Mouse (Mus musculus) brain, adult 2 months (tissue): ENCODE results near the gene Lif.
A peak's percentile ranks its signal among the peaks of the same experiment; 100 is the strongest.

Experiments used
- DNase-seq: peaks from one replicate; pipeline ENCODE4 v3.0.0; 2011; ENCODE audit warnings: low read depth, low spot score

Gene Lif

GRCm38 (mm10) chr11:4262847-4263246 lies 5.5 kb downstream of the Lif start:
- no peak for DNase-seq

DNA sequence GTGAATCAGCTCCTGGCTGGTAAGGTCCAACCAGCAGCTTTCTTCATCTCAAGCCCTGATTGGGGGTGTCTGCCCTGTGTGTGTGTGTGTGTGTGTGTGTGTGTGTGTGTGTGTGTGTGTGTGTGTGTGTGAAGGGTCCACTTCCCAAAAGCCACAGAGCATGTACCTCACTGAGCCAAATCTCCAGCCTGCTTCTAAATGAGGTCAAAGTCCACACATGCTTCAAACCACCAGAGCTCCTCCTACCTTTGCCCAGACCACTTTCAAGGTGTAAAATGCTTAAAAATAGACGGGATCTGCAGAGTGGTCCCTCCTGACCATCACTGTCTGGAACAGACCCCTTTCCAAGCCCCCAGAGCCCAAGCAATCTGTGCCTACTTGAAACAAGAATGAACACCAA lies 5.9 kb downstream of the Lif start:
- no peak for DNase-seq

- DNase-seq: no peak
Observed at GRCm38 (mm10) chr11:4264066-4264465, 6.7 kb downstream of the Lif start.

DNA sequence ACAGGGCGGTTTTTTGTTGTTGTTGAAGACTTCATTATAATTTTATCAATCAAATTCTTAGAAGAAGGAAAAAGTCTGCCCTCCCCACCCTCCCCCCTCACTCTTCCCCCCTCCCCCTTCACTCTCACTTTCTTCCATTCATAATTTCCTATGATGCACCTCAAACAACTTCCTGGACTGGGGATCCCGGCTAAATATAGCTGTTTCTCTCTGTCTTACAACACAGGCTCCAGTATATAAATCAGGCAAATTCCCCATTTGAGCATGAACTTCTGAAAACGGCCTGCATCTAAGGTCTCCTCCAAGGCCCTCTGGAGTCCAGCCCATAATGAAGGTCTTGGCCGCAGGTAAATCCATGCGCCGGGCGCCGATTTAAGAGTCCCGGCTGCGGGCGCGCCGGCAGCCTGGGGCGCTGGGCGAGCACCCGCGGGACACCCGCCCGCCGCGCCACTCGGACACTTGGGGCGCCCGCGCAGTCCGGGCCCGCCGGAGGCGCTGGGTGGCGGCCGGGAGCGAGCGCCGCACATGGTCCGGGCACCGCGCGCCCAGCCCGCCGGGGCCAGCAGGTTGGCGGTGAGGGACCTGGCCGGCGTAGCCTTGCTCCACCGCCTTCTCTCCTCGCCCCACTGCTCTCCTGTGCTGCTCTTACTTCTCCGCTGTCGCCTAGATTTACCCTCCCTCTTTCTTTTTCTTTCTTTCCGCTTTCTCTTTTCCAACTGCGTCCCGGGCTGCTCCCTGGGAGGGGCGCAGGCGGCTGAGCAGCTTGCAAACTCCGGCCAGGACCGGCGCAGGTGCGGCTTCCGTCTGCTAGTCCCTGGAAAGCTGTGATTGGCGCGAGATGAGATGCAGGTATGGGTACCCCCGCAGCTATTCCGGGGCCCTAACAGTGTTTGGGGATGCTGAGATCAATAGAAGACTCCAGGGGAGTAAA lies 9.2 kb downstream of the Lif start:
- peak; percentile 16 for DNase-seq

DNA sequence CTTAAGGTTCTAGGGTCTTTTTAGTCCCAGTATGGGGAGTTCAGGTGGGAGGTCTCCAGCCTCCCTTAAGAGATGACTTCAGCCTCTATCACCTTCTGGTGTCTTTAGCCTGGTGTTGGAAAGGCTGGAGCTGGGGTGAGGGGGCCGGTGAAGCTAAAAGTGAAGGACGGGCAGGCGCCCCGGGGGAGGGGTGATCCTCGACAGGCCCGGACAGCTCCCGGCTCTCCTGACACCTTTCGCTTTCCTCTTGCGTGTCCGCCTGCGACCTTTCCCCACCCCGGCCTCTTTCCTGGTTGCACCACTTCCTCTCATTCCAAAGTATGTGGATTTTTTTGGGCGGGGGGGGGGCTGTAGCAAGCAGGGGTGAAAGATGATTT lies 9.8 kb downstream of the Lif start:
- no peak for DNase-seq

- DNase-seq: no peak
Observed at GRCm38 (mm10) chr11:4268500-4268899, 11.1 kb downstream of the Lif start.

DNA sequence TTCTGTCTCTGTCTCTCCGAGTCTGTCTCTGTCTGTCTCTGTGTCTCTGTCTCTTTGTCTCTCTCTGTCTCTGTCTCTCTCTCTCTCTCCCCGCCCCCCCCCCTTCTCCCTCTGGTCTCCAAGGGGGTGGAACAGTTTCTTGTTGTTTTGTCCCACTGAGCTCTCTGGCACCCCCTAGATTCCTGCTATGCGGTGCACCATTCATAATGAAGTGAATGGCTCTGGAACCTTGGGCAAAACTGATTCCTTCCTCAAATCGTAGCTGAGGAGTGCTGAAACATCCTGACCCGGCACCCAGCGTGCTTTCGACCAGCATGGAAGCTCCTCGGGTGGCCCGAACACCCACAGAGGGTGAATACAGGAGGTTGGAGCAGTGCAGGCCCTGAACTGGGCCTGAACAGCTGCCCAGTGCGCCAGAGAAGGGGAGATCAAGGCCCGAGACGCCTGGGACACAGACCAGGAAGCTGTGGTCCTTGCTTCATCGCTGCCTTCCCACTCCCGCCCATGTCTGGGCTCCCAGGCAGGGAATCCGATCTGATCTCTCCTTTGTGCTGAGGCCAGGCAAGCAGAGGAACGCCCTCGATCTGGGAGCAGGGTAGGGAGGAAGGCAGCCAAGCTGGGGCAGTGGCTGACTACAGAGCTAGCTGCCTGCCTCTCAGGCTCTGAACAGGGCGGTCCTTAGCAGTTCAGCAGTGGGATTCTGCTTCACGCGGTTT lies 13.5 kb downstream of the Lif start:
- no peak for DNase-seq

DNA sequence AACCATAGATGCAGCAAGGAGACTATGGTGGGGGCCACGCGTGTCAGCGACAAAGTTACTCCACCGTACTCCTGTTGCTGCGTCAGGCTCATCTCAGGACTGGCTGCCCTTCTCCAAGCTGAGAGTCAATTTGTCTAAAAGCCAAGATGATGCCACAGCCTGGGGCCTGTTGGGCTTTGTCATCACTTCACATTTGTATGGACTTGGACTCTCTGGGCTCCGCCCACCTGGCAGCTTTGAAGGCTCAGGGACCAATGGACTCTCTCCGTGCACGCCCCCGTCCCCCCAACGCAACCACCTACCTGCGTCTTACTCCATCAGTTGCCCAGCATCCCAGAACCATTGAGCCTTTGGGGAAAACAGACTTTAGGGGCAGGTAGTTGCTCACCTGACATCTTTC lies 14.2 kb downstream of the Lif start:
- no peak for DNase-seq

- no peak for DNase-seq
Observed at GRCm38 (mm10) chr11:4276411-4276861, 19.1 kb downstream of the Lif start.

DNA sequence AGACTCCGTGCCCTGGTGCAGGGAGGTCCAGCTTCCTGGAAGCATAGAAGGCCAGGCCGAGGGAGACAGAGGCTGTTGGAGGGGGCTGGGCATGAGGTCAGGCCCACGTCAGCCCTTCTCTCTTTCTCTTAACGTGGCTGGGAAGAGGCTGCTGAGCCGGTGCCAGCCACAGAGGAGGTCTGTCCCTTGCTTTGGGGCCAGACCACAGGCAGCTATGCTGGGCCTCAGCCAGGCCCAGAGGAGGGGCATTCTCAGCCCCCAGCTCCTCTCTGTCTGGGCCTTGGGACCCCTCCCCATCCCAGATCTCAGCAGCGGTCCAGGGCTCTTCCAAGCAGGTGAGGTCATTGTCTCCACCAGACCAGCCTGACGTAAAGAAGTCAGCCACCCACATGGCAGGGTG lies 22.6 kb downstream of the Lif start:
- DNase-seq: no peak

GRCm38 (mm10) chr11:4281852-4282251 lies 24.5 kb downstream of the Lif start:
- no peak for DNase-seq

DNA sequence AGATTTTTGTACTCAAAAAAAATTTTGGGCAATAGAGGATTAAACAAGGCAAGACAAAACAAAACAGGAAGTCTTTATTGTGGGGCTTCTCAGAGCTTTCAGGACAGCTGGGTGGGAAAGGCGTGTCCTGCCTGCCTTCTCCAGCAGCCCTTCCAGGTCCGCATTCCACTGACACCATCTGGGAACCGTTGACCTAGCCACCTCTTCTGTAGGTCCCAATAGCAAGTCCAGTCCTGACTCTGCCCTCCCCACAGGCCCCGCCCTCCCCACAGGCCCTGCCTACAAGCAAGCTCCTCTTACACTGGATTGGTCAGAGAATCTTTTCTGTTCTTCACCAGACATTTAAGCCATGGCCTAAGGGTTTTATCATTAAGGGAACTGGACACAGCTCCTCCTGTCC lies 26.3 kb downstream of the Lif start:
- no peak for DNase-seq

- no peak for DNase-seq
Observed at GRCm38 (mm10) chr11:4289280-4289679, 31.9 kb downstream of the Lif start.

GRCm38 (mm10) chr11:4291639-4292038 lies 34.3 kb downstream of the Lif start:
- peak; percentile 35 for DNase-seq

DNA sequence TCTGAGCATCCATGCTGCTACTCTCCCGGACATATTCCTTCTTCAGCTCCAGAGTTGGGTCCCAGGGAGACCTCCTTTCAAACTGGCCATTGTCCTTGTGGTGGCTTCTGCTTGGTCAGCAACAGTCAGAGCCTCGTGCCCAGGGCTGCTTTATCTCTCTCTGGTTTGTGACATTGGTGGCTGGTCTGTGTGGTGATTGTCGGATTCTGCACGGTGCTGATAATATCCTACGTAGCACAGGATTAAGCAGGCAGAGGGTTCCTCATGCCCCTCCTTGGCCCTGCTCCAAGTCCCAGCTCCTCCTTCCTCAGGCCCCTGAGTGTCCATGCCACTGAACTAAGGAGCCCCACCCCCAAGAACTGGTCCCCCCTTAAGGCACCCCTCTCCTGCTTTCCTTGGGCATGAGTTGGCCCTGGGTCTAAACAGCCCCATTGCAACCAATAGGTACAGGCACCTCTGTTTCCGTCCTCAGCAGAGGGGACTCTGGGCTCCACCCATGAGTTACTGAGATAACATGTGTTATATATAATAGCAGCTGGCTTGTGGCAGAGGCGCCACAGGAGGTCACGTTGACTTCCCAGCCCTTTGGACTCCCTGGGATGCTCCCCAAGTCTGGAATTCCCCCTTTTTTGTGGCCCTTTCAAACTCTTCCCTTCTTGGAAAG lies 35.0 kb downstream of the Lif start:
- no peak for DNase-seq

GRCm38 (mm10) chr11:4292888-4293247 lies 35.5 kb downstream of the Lif start:
- no peak for DNase-seq

GRCm38 (mm10) chr11:4293481-4293880 lies 36.1 kb downstream of the Lif start:
- no peak for DNase-seq

DNA sequence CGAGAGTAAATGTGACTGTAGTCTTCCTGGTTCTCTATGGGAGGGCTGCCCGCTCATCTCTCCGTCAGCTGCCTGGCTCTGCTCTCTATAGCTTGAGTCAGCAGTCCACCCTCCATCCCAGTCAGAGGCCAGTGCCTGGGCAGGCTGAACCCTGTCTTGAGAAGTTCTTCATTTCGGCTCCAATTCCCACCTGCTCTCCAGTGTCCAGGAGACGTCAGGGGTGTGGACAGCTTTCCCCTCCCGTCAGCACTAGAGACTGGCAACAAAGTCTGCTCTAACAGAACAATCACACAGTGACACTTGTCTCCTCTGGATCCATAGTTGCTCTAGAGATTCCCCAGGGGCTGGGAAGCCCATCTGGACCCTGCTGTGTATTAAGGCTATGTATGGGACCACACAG lies 36.7 kb downstream of the Lif start:
- DNase-seq: no peak

DNA sequence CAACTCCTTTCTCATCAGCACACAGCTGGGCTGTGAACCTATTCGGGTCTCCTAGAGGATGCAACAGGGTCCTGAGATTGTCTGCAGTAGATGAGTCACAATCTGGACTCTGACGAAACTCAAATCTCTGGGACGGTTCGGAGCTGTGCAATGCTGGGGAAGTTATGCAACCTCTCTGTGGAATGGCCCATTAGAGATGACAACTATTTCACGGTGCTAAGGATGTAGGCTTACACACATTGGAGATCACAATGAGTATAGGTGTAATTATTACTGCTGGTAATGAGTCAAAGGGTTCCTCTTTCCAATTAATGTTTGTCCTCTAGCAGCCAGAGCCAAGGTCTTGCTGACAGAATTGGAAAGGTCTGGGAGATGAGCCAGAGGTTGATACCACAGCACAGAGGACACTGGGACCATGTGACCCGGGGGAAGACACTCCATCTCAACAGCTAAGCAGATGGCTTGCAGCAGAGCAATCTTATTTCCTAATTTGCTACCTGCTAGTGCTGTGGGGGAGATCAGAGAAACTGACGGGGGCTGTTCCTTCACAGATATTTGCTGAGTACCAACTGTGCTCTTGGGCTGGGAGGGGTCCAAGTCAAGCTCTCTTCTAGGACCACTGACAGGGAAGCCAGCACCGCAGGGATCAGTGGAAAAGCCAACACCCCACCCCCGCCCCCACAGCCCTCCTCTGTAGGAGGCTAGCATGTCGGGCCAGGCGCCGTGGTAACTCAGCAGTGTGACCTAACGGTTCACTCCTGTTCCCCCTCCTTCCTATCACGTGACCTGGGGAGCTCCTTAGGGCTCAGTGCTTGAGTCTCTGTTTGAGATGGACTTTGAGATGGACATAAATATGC lies 37.4 kb downstream of the Lif start:
- peak; percentile 81 for DNase-seq

DNA sequence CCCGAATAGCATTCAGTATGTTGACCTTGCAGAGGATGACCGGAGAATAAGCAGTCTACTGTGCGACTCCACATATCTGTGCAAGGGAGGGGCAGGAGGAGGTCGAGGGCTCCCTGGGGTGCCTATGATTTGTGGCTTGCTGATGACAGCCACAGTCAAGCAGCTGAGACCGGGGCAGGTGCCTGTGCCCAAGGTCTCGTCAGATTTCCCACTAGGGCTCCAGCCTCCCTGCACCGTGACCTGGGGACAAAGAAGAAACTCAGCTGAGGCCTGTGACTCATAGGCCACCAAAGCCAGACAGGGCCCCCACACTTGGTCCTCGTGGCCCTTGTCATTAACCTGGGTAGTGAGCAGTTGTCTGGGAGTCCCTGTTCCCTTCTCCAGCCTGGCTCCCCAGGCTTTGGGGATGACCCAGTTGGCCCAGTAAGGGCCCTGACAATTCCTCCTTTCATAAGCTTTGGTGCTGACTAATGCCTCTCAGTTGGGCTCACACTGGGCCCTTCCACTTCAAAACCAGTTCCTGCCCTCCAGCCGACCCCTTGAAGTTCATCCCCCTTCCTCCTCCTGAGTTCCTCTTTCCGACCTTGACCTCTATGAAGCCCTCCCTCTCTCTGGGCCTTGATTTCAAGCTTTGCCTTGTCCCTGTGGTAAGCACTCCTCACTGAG lies 39.4 kb downstream of the Lif start:
- DNase-seq: peak; percentile 23

- no peak for DNase-seq
Observed at GRCm38 (mm10) chr11:4297753-4298152, 40.4 kb downstream of the Lif start.
